Mouse (Mus musculus) kidney, postnatal 0 days (tissue): Measurements from ENCODE around the gene Ctsd. TPM values are rescaled to one million over a fixed set of nuclear protein-coding genes. Genes with fewer than 3 reads are reported as not detected.

ENCODE experiments used
- ATAC-seq: fragments of 200-750 bp; cut with Nextera tagmentation; replicated peaks from 2 replicates; pipeline ENCODE4 v1.8.0; 2017; ENCODE audit warnings: low read depth, moderate number of reproducible peaks, moderate TSS enrichment, moderate library complexity; ENCODE audit not compliant: low FRiP score
- DNase-seq: peaks from one replicate; pipeline ENCODE4 v3.0.0-alpha.2; 2016; ENCODE audit warnings: low spot score
- H3K27ac ChIP-seq: fragments of 300-500 bp; sonication (generic); 2 replicates; pipeline ENCODE4 v1.5.1; 2014; ENCODE audit warnings: mild to moderate bottlenecking
- H3K27me3 ChIP-seq: fragments of 300-500 bp; sonication (generic); 2 replicates; pipeline ENCODE4 v1.6.1; 2014; ENCODE audit warnings: low read length, mixed read lengths; ENCODE audit not compliant: insufficient read depth
- H3K36me3 ChIP-seq: fragments of 300-500 bp; sonication (generic); 2 replicates; pipeline ENCODE4 v1.6.1; 2014; ENCODE audit warnings: low read length, mixed read lengths; ENCODE audit not compliant: insufficient read depth
- H3K4me1 ChIP-seq: fragments of 300-500 bp; sonication (generic); replicated peaks from 2 replicates; pipeline ENCODE4 v1.6.1; 2014; ENCODE audit warnings: antibody characterized with exemption, low read length, mixed read lengths; ENCODE audit not compliant: insufficient read depth
- H3K4me2 ChIP-seq: fragments of 300-500 bp; sonication (generic); 2 replicates; pipeline ENCODE4 v1.6.1; 2014; ENCODE audit warnings: mild to moderate bottlenecking, low read length, moderate library complexity, mixed read lengths
- H3K4me3 ChIP-seq: fragments of 300-500 bp; sonication (generic); replicated peaks from 2 replicates; pipeline ENCODE4 v1.5.1; 2014; ENCODE audit warnings: low read depth, low read length
- H3K9ac ChIP-seq: fragments of 300-500 bp; sonication (generic); 2 replicates; pipeline ENCODE4 v1.6.1; 2014; ENCODE audit warnings: low read depth, low read length
- H3K9me3 ChIP-seq: fragments of 300-500 bp; sonication (generic); replicated peaks from 2 replicates; pipeline ENCODE4 v1.6.1; 2016; ENCODE audit warnings: low read length, inconsistent platforms, mixed read lengths
- CTCF ChIP-seq: IDR thresholded peaks from 2 replicates; pipeline ENCODE4 v1.5.1; 2016; ENCODE audit warnings: antibody characterized with exemption, low read depth, mild to moderate bottlenecking, moderate library complexity
- WGBS: fragments of 180-500 bp; shearing (Covaris S2); extraction: QIAGEN DNeasy Blood & Tissue Kit; methylation state at CpG from one replicate; pipeline ENCODE4 v1.1.7; 2014; 5-methylcytosine and 5-hydroxymethylcytosine counted together
- polyA plus RNA-seq: library from polyadenylated mRNA; unstranded; fragments of >200 nt; fragmentation: Nextera tagmentation; extraction: Ambion mirVana; gene quantifications from 2 replicates; pipeline ENCODE4 v1.2.1, GENCODE M21; 2015

Ctsd gene
- polyA plus RNA-seq, 1 experiment from 2014 or later = 575 TPM

DNA sequence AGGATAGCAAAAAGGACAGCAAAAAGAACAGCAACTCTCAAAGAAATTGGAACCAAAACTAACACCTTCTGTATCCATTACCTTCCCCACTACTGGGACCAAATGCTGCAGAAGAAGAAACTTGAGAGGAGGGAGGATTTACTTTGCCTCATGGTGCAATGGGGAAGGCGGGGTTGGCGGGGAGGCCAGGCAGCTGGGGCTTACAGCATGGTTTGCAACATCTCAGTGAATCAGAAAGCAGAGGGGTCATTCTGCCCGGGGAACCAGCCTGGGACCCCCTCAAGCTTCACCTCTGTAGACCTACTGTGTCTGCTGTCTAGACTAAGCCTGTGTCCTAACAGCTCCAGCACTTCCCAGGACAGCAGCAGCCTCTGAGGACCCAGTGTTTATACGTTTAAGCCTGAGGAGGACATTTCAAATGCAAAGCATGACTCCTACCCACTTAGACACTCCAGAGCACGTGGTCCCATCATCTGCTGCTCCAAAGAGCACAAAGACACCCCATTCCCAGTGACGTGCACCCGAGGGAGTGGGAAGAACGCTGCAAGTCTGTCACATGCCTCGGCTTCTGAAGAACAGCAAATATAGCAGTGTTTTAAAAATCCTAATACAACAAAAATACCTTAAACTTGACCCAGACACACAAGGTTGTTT lies 38.4 kb downstream of the Ctsd start:
- 20% methylated on average over 9 of the region's 9 CpGs for WGBS
- DNase-seq (peak; percentile 84), ATAC-seq (peak; percentile 61; the same call in 1 of the 2 replicates)
- Histone ChIP-seq H3K4me2 (no peak overlapping the region), H3K36me3 (no peaks in the 10 kb centered on the region), H3K27me3 (no peaks in the 10 kb centered on the region), H3K9me3 (no peaks in the 10 kb centered on the region), H3K9ac (no peak overlapping the region), H3K27ac (no peak overlapping the region), H3K4me3 (no peak overlapping the region), H3K4me1 (no peaks in the 10 kb centered on the region)
- TF ChIP-seq CTCF = no peak

DNA sequence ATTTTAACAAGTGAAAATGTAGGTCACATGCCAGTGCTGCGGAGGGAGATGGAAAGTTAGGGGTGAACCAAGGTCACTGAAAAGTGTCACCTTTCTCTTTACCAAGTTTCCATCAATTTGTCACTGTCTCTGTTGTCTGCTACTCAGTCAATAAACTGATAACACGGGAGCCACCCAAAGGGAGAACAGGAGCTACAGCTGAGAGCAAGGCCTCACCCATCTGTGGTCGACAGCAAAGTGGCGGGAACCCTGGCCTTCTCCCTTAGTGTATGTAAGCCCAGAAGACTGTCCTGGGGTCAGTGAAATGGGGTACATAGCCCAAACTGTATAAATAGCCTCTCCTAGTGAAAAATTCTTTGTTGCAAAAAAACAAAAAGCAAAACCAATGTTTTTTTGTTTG lies 40.3 kb downstream of the Ctsd start:
- no peaks in the 10 kb centered on the region for H3K36me3 ChIP-seq
- H3K9me3 ChIP-seq = no peaks in the 10 kb centered on the region
- no peak overlapping the region for H3K9ac ChIP-seq
- H3K4me1 ChIP-seq = no peaks in the 10 kb centered on the region
- WGBS = 70% methylated on average over 4 of the region's 4 CpGs
- H3K27ac ChIP-seq = no peak overlapping the region
- no peaks in the 10 kb centered on the region for H3K27me3 ChIP-seq
- ATAC-seq (no peak), DNase-seq (no peak)
- no peak overlapping the region for H3K4me2 ChIP-seq
- H3K4me3 ChIP-seq = no peak overlapping the region
- TF ChIP-seq CTCF = no peak

- Histone ChIP-seq H3K27ac (no peak overlapping the region), H3K4me1 (0 out of 2 replicates have a peak, but pooled peaks cover 12% of the 10 kb centered on the region), H3K9ac (no peak overlapping the region), H3K27me3 (no peaks in the 10 kb centered on the region), H3K4me3 (no peak overlapping the region), H3K36me3 (no peaks in the 10 kb centered on the region), H3K9me3 (no peaks in the 10 kb centered on the region), H3K4me2 (no peak overlapping the region)
- ATAC-seq = no peak
- no peak for TF ChIP-seq CTCF
- DNase-seq = no peak
- 51% methylated on average over 3 of the region's 3 CpGs for WGBS
Measured at GRCm38 (mm10) chr7:142342247-142342640, 45.6 kb downstream of the Ctsd start.

DNA sequence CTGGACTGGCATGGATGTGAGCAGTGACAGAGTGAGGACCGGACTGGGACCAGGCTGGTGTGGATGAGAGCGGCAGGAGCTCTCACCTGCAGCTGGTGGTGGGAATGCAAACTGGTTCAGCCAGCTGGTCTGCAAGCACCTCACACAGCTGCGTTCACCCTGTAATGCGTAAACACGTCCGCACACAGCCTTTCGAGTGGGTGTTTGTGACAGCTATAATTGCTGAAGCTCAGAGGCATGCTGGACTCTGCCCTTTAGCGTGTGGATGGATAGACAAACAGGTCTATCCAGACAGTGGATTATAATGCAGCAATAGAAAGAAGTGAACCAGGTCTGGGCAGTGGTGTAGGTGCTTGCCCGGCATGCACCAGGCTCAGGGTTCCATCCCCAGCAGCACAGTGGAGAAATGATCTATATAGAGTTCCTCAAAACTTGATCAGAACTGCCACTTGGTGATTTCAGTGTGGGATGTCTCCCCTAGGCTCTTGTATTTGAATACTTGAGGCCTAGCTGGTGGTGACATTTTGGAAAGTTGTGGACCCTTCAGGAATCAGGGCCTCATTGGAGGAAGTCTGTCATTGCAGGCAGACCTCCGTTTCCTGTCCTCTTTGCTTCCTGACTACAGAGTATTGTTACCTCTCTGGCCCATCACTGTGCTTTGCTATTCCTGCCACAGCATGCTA lies 46.1 kb downstream of the Ctsd start:
- H3K27me3 ChIP-seq = no peaks in the 10 kb centered on the region
- ATAC-seq (no peak; the same call in 1 of the 2 replicates), DNase-seq (no peak)
- H3K9me3 ChIP-seq = no peaks in the 10 kb centered on the region
- H3K9ac ChIP-seq = no peak overlapping the region
- 56% methylated on average over 10 of the region's 10 CpGs for WGBS
- H3K36me3 ChIP-seq = no peaks in the 10 kb centered on the region
- H3K27ac ChIP-seq = no peak overlapping the region
- TF ChIP-seq CTCF = no peak
- H3K4me1 ChIP-seq = 0 out of 2 replicates have a peak, but pooled peaks cover 12% of the 10 kb centered on the region
- H3K4me2 ChIP-seq = no peak overlapping the region
- no peak overlapping the region for H3K4me3 ChIP-seq

- H3K36me3 ChIP-seq = no peaks in the 10 kb centered on the region
- ATAC-seq = no peak; the same call in 1 of the 2 replicates
Measured at GRCm38 (mm10) chr7:142340269-142340970, 47.4 kb downstream of the Ctsd start.

DNA sequence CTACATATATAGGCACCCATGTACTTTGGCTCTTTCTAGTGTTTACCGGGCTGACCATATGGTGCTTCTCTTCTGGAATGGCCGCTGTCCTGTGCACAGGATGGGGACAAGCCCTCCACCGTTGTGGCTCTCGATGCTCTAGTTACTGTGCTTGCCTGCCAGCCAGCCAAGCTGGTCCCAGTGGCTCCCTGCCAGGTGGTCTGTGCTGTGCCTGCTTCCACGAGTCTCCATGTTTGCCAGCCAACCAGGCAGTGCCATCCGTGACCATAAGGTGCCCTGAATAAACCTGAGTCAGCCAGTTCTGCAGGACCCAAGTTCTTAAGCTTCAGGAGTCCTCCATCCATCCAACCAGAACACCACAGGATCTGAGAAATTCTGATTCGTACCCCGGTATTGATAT lies 52.7 kb downstream of the Ctsd start:
- H3K27ac ChIP-seq = no peak overlapping the region

More at GRCm38 (mm10) chr7:142340269-142340970, 47.4 kb downstream of the Ctsd start:
- H3K9me3 ChIP-seq = no peaks in the 10 kb centered on the region
- TF ChIP-seq CTCF = no peak; the same call in 1 of the 2 replicates
- peak; percentile 31 for DNase-seq
- H3K4me2 ChIP-seq = no peak overlapping the region
- no peak overlapping the region for H3K9ac ChIP-seq
- WGBS = 43% methylated on average over 10 of the region's 10 CpGs
- H3K4me1 ChIP-seq = 0 out of 2 replicates have a peak, but pooled peaks cover 12% of the 10 kb centered on the region
- H3K27ac ChIP-seq = no peak overlapping the region
- no peaks in the 10 kb centered on the region for H3K27me3 ChIP-seq
- H3K4me3 ChIP-seq = no peak overlapping the region

More for the DNA sequence above, 52.7 kb downstream of the Ctsd start:
- ATAC-seq (no peak), DNase-seq (no peak)
- H3K4me1 ChIP-seq = 0 out of 2 replicates have a peak, but pooled peaks cover 5% of the 10 kb centered on the region
- H3K27me3 ChIP-seq = no peaks in the 10 kb centered on the region
- H3K9ac ChIP-seq = no peak overlapping the region
- H3K4me3 ChIP-seq = no peak overlapping the region
- 78% methylated on average over 8 of the region's 8 CpGs for WGBS
- TF ChIP-seq CTCF = no peak
- no peaks in the 10 kb centered on the region for H3K36me3 ChIP-seq
- no peaks in the 10 kb centered on the region for H3K9me3 ChIP-seq
- no peak overlapping the region for H3K4me2 ChIP-seq
